Mouse (Mus musculus): ENCODE data around the gene Nup205.

- no peak for TF ChIP-seq CTCF (conservative IDR thresholded peaks at IDR 0.05; ENCODE audit: low read length)
- TF ChIP-seq POU5F1 (IDR thresholded peaks at IDR 0.05; ENCODE audit: borderline replicate concordance, low read length): no peak
- TF ChIP-seq NANOG (IDR thresholded peaks at IDR 0.05; ENCODE audit: borderline replicate concordance, low read length): no peak
Measured at GRCm38 (mm10) chr6:35173181-35173580, 4.0 kb upstream of the Nup205 start.

Data from E14TG2a.4 (cell line).